Mouse (Mus musculus) embryonic facial prominence, embryonic 14.5 days (tissue): ENCODE measurements around the gene Trpv2. TPM values are rescaled to one million over a fixed set of nuclear protein-coding genes. Genes with fewer than 3 reads are reported as not detected.

Experiments
- ATAC-seq: fragments of 200-750 bp; cut with Nextera tagmentation; 2 replicates; pipeline ENCODE4 v1.8.0; 2017; ENCODE audit warnings: low read depth, moderate number of reproducible peaks, moderate TSS enrichment
- DNase-seq: peaks from one replicate; pipeline ENCODE4 v3.0.0-alpha.2; 2015; ENCODE audit warnings: low spot score
- H3K27ac ChIP-seq: fragments of 300-500 bp; sonication (generic); replicated peaks from 2 replicates; pipeline ENCODE4 v1.5.1; 2014; ENCODE audit warnings: low read depth, mild to moderate bottlenecking, low read length, moderate library complexity
- H3K27me3 ChIP-seq: fragments of 300-500 bp; sonication (generic); replicated peaks from 2 replicates; pipeline ENCODE4 v1.6.1; 2014; ENCODE audit warnings: low read length; ENCODE audit not compliant: control insufficient read depth, insufficient read depth
- H3K36me3 ChIP-seq: fragments of 300-500 bp; sonication (generic); 2 replicates; pipeline ENCODE4 v1.6.1; 2014; ENCODE audit warnings: low read length, mixed read lengths; ENCODE audit not compliant: control insufficient read depth, insufficient read depth
- H3K4me1 ChIP-seq: fragments of 300-500 bp; sonication (generic); 2 replicates; pipeline ENCODE4 v1.6.1; 2014; ENCODE audit warnings: antibody characterized with exemption, low read length; ENCODE audit not compliant: control insufficient read depth, insufficient read depth
- H3K4me2 ChIP-seq: fragments of 300-500 bp; sonication (generic); 2 replicates; pipeline ENCODE4 v1.6.1; 2014; ENCODE audit warnings: low read depth, mild to moderate bottlenecking, low read length, moderate library complexity, mixed read lengths
- H3K4me3 ChIP-seq: fragments of 300-500 bp; sonication (generic); 2 replicates; pipeline ENCODE4 v1.5.1; 2014; ENCODE audit warnings: low read depth, mild to moderate bottlenecking, low read length
- H3K9ac ChIP-seq: fragments of 300-500 bp; sonication (generic); 2 replicates; pipeline ENCODE4 v1.6.1; 2014; ENCODE audit warnings: low read depth, mild to moderate bottlenecking, low read length, moderate library complexity, mixed read lengths
- H3K9me3 ChIP-seq: fragments of 300-500 bp; sonication (generic); 2 replicates; pipeline ENCODE4 v1.6.1; 2016; ENCODE audit warnings: low read length; ENCODE audit not compliant: control insufficient read depth
- WGBS: fragments of 180-500 bp; shearing (Covaris S2); extraction: QIAGEN DNeasy Blood & Tissue Kit; methylation state at CpG from one replicate; pipeline ENCODE4 v1.1.7; 2014; 5-methylcytosine and 5-hydroxymethylcytosine counted together
- polyA plus RNA-seq: library from polyadenylated mRNA; unstranded; fragments of >200 nt; fragmentation: Nextera tagmentation; extraction: Ambion mirVana; gene quantifications from 2 replicates; pipeline ENCODE4 v1.2.1, GENCODE M21; 2014

The Trpv2 gene
- polyA plus RNA-seq, 1 experiment from 2014 or later = 6.4 TPM

GRCm38 (mm10) chr11:62554934-62555517, 19.3 kb upstream of the Trpv2 start:
- DNase-seq (no peak), ATAC-seq (no peak)
- no peaks in the 10 kb centered on the region for H3K9me3 ChIP-seq
- no peak overlapping the region for H3K9ac ChIP-seq
- no peak overlapping the region for H3K27ac ChIP-seq
- peaks cover 28% of the 10 kb centered on the region for H3K36me3 ChIP-seq
- no peaks in the 10 kb centered on the region for H3K27me3 ChIP-seq
- peaks cover 18% of the 10 kb centered on the region for H3K4me1 ChIP-seq
- H3K4me3 ChIP-seq = no peak overlapping the region
- H3K4me2 ChIP-seq = peak overlapping the region; percentile 97; the same call in 1 of the 2 replicates

GRCm38 (mm10) chr11:62555896-62556412, 18.3 kb upstream of the Trpv2 start:
- ATAC-seq (no peak), DNase-seq (no peak)
- H3K9ac ChIP-seq = no peak overlapping the region
- peaks cover 28% of the 10 kb centered on the region for H3K36me3 ChIP-seq
- H3K27ac ChIP-seq = no peak overlapping the region; the same call in 1 of the 2 replicates
- H3K9me3 ChIP-seq = no peaks in the 10 kb centered on the region
- H3K4me2 ChIP-seq = no peak overlapping the region
- H3K27me3 ChIP-seq = no peaks in the 10 kb centered on the region
- H3K4me1 ChIP-seq = peaks cover 18% of the 10 kb centered on the region
- no peak overlapping the region for H3K4me3 ChIP-seq

- Histone ChIP-seq H3K4me1 (peaks cover 18% of the 10 kb centered on the region), H3K36me3 (peaks cover 28% of the 10 kb centered on the region), H3K4me2 (no peak overlapping the region), H3K27ac (no peak overlapping the region), H3K4me3 (no peak overlapping the region), H3K9ac (no peak overlapping the region), H3K27me3 (no peaks in the 10 kb centered on the region), H3K9me3 (no peaks in the 10 kb centered on the region)
- DNase-seq = no peak
- no peak for ATAC-seq
- 73% methylated on average over 5 of the region's 5 CpGs for WGBS
Observed at GRCm38 (mm10) chr11:62557205-62557604, 17.1 kb upstream of the Trpv2 start.

- ATAC-seq = no peak
- DNase-seq = no peak
- H3K36me3 ChIP-seq = peaks cover 25% of the 10 kb centered on the region
- no peaks in the 10 kb centered on the region for H3K27me3 ChIP-seq
- H3K27ac ChIP-seq = no peak overlapping the region
- WGBS = 40% methylated on average over 2 of the region's 2 CpGs
- H3K4me1 ChIP-seq = peaks cover 18% of the 10 kb centered on the region
- no peak overlapping the region for H3K4me3 ChIP-seq
- H3K9ac ChIP-seq = no peak overlapping the region
- no peaks in the 10 kb centered on the region for H3K9me3 ChIP-seq
- no peak overlapping the region for H3K4me2 ChIP-seq
Observed at GRCm38 (mm10) chr11:62558152-62558551, 16.1 kb upstream of the Trpv2 start.

- WGBS = 57% methylated on average over 5 of the region's 6 CpGs
- ATAC-seq = no peak
Observed at GRCm38 (mm10) chr11:62558961-62559646, 15.2 kb upstream of the Trpv2 start.

GRCm38 (mm10) chr11:62560463-62561016, 13.7 kb upstream of the Trpv2 start:
- no peaks in the 10 kb centered on the region for H3K9me3 ChIP-seq
- H3K36me3 ChIP-seq = 0 out of 2 replicates have a peak, but pooled peaks cover under 1% of the 10 kb centered on the region
- 0 out of 2 replicates have a peak, but pooled peaks cover 3% of the 10 kb centered on the region for H3K4me1 ChIP-seq
- no peak for ATAC-seq
- peak overlapping the region; percentile 36 for H3K4me3 ChIP-seq
- no peaks in the 10 kb centered on the region for H3K27me3 ChIP-seq
- H3K4me2 ChIP-seq = peak overlapping the region; percentile 61
- peak overlapping the region; percentile 53 for H3K9ac ChIP-seq
- H3K27ac ChIP-seq = no peak overlapping the region
- 33% methylated on average over 43 of the region's 43 CpGs for WGBS
- peak; percentile 37 for DNase-seq

More at GRCm38 (mm10) chr11:62558961-62559646, 15.2 kb upstream of the Trpv2 start:
- peaks cover 8% of the 10 kb centered on the region for H3K4me1 ChIP-seq
- no peaks in the 10 kb centered on the region for H3K27me3 ChIP-seq
- H3K4me3 ChIP-seq = no peak overlapping the region
- H3K36me3 ChIP-seq = peaks cover 15% of the 10 kb centered on the region
- no peak overlapping the region for H3K27ac ChIP-seq
- no peak overlapping the region for H3K4me2 ChIP-seq
- H3K9ac ChIP-seq = no peak overlapping the region
- no peak for DNase-seq
- no peaks in the 10 kb centered on the region for H3K9me3 ChIP-seq

GRCm38 (mm10) chr11:62563590-62563989, 10.7 kb upstream of the Trpv2 start:
- Histone ChIP-seq H3K36me3 (no peaks in the 10 kb centered on the region), H3K9me3 (no peaks in the 10 kb centered on the region), H3K4me1 (no peaks in the 10 kb centered on the region), H3K4me2 (no peak overlapping the region), H3K4me3 (no peak overlapping the region), H3K27me3 (no peaks in the 10 kb centered on the region), H3K27ac (no peak overlapping the region), H3K9ac (no peak overlapping the region)
- ATAC-seq (no peak), DNase-seq (no peak)
- 81% methylated on average over 2 of the region's 2 CpGs for WGBS

- Histone ChIP-seq H3K9me3 (no peaks in the 10 kb centered on the region), H3K36me3 (no peaks in the 10 kb centered on the region), H3K9ac (no peak overlapping the region), H3K4me2 (no peak overlapping the region), H3K4me1 (no peaks in the 10 kb centered on the region), H3K4me3 (no peak overlapping the region), H3K27ac (no peak overlapping the region), H3K27me3 (no peaks in the 10 kb centered on the region)
- WGBS = 55% methylated on average over 7 of the region's 7 CpGs
- DNase-seq (no peak), ATAC-seq (no peak)
Observed at GRCm38 (mm10) chr11:62565747-62566146, 8.5 kb upstream of the Trpv2 start.
